Mouse (Mus musculus) small intestine, adult 2 months (tissue): Measurements from ENCODE around the gene Cfi.

Experiments used
- CTCF ChIP-seq: fragments of 200-500 bp; IDR thresholded peaks from 2 replicates; pipeline ENCODE4 v1.5.1; 2012; ENCODE audit warnings: low read depth, mild to moderate bottlenecking, control low read depth, inconsistent platforms, low read length, moderate library complexity, mixed read lengths; ENCODE audit not compliant: insufficient replicate concordance, insufficient read length; ENCODE audit errors: extremely low read depth
- POLR2A ChIP-seq: fragments of 200-500 bp; IDR thresholded peaks from 2 replicates; pipeline ENCODE4 v1.6.1; 2012; ENCODE audit warnings: low read depth, mild to moderate bottlenecking, control low read depth, inconsistent platforms, low read length, moderate library complexity

DNA sequence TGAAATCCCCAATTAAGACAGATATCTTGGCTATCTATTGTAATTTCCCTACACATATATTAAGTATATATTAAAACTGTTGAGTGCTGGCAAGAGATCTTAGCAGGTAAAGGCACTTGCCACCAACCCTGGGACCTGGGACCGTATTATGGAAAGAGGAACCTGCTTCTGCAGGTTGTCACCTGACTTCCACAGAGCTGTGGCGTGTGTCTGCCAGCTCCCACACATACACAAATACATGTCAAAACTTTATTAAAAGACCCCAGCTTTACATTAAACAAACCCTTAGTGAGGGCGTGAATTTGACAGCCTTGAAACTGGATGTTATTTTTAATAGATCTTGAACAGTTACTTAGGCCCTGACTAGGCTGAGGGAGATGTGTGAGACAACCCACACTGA lies 67.7 kb downstream of the Cfi start:
- TF ChIP-seq CTCF (no peak), POLR2A (no peak)
